Mouse (Mus musculus) CH12.LX (cell line): ENCODE measurements around the gene Chit1. TPM values are rescaled to one million over a fixed set of nuclear protein-coding genes. Genes with fewer than 3 reads are reported as not detected.

Experiments
- DNase-seq: peaks from one replicate; pipeline ENCODE4 v3.0.0-alpha.2; 2013; ENCODE audit errors: extremely low read depth
- H3K27ac ChIP-seq: 2 replicates; pipeline ENCODE4 v1.5.1; 2012; ENCODE audit warnings: low read depth, mild to moderate bottlenecking, control low read depth, moderate library complexity; ENCODE audit not compliant: insufficient read depth
- H3K27me3 ChIP-seq: replicated peaks from 2 replicates; pipeline ENCODE3; 2012; ENCODE audit warnings: inconsistent platforms
- H3K36me3 ChIP-seq, 2 experiments: replicated peaks in 1 of 2; 2 replicates each; pipeline versions ENCODE3 to v1.6.1; 2012; ENCODE audit warnings: inconsistent platforms in 1 of 2, low read length in 1 of 2, mild to moderate bottlenecking in 1 of 2, mixed read lengths in 1 of 2, moderate library complexity in 1 of 2; ENCODE audit not compliant: control insufficient read depth in 1 of 2, insufficient read depth in 1 of 2
- H3K4me1 ChIP-seq, 2 experiments: 2 replicates each; pipeline ENCODE4 v1.6.1; 2012; ENCODE audit warnings: inconsistent platforms in 1 of 2, moderate library complexity in 1 of 2; ENCODE audit not compliant: insufficient read depth in 2 of 2, control insufficient read depth in 1 of 2
- H3K4me2 ChIP-seq: 2 replicates; pipeline ENCODE4 v1.6.1; 2012; ENCODE audit warnings: low read depth, mild to moderate bottlenecking, control low read depth; ENCODE audit not compliant: poor library complexity, insufficient read depth, severe bottlenecking
- H3K4me3 ChIP-seq, 3 experiments: fragments of 150-350 bp in 1 of 3; sonication (generic) in 1 of 3; replicated peaks in 1 of 3; 2 replicates each; pipeline versions ENCODE3 to v1.5.1; 2011 to 2012; ENCODE audit warnings: low read depth in 2 of 3, low read length in 2 of 3, mild to moderate bottlenecking in 2 of 3, moderate library complexity in 2 of 3, control low read depth in 1 of 3, improper control_type of control experiment in 1 of 3, inconsistent platforms in 1 of 3, mixed read lengths in 1 of 3; ENCODE audit not compliant: poor library complexity in 1 of 3
- H3K79me2 ChIP-seq: replicated peaks from 2 replicates; pipeline ENCODE4 v1.6.1; 2012; ENCODE audit warnings: mild to moderate bottlenecking, moderate library complexity; ENCODE audit not compliant: control insufficient read depth, poor library complexity, insufficient read depth, severe bottlenecking; ENCODE audit errors: extremely low read depth
- H3K9ac ChIP-seq: 2 replicates; pipeline ENCODE4 v1.6.1; 2012; ENCODE audit warnings: low read depth, mild to moderate bottlenecking, control low read depth, moderate library complexity; ENCODE audit not compliant: insufficient read depth
- H3K9me3 ChIP-seq: replicated peaks from 2 replicates; pipeline ENCODE3; 2012; ENCODE audit warnings: low read length, inconsistent platforms, mixed read lengths
- CHD1 ChIP-seq: IDR thresholded peaks from 2 replicates; pipeline ENCODE4 v1.6.1; 2012; ENCODE audit warnings: low read depth, low read length, improper control_type of control experiment, inconsistent platforms
- ELF1 ChIP-seq: IDR thresholded peaks from 2 replicates; pipeline ENCODE4 v1.6.1; 2014; ENCODE audit warnings: low read depth, mild to moderate bottlenecking, inconsistent platforms, low read length, improper control_type of control experiment
- ETS1 ChIP-seq: conservative IDR thresholded peaks from 2 replicates; pipeline ENCODE4 v1.6.1; 2012; ENCODE audit warnings: low read depth, mild to moderate bottlenecking, inconsistent platforms, low read length, improper control_type of control experiment, moderate library complexity
- IRF4 ChIP-seq: IDR thresholded peaks from 2 replicates; pipeline ENCODE4 v1.6.1; 2014; ENCODE audit warnings: low read depth, mild to moderate bottlenecking, inconsistent platforms, low read length, improper control_type of control experiment
- JUN ChIP-seq: IDR thresholded peaks from 2 replicates; pipeline ENCODE4 v1.6.1; 2011; ENCODE audit warnings: low read depth, mild to moderate bottlenecking, low read length, improper control_type of control experiment, moderate library complexity; ENCODE audit not compliant: insufficient read depth
- MEF2A ChIP-seq: IDR thresholded peaks from 2 replicates; pipeline ENCODE4 v1.6.1; 2014; ENCODE audit warnings: low read depth, mild to moderate bottlenecking, inconsistent platforms, low read length, improper control_type of control experiment, borderline replicate concordance
- MXI1 ChIP-seq: IDR thresholded peaks from 2 replicates; pipeline ENCODE4 v1.6.1; 2011; ENCODE audit warnings: mild to moderate bottlenecking, low read depth, low read length, improper control_type of control experiment
- MYC ChIP-seq: IDR thresholded peaks from 2 replicates; pipeline ENCODE4 v1.6.1; 2011; ENCODE audit warnings: low read depth, mild to moderate bottlenecking, improper control_type of control experiment, low read length
- NELFE ChIP-seq: IDR thresholded peaks from 2 replicates; pipeline ENCODE4 v1.6.1; 2011; ENCODE audit warnings: low read depth, low read length, improper control_type of control experiment
- POLR2A ChIP-seq: IDR thresholded peaks from 2 replicates; pipeline ENCODE4 v1.6.1; 2011; ENCODE audit warnings: low read depth, mild to moderate bottlenecking, improper control_type of control experiment, low read length
- RCOR1 ChIP-seq: conservative IDR thresholded peaks from 2 replicates; pipeline ENCODE4 v1.6.1; 2012; ENCODE audit warnings: low read depth, mild to moderate bottlenecking, inconsistent platforms, low read length, improper control_type of control experiment
- SIN3A ChIP-seq: IDR thresholded peaks from 2 replicates; pipeline ENCODE4 v1.6.1; 2012; ENCODE audit warnings: low read length, improper control_type of control experiment, inconsistent platforms
- UBTF ChIP-seq: IDR thresholded peaks from 2 replicates; pipeline ENCODE4 v1.6.1; 2012; ENCODE audit warnings: low read depth, mild to moderate bottlenecking, inconsistent platforms, low read length, improper control_type of control experiment, moderate library complexity
- USF2 ChIP-seq: conservative IDR thresholded peaks from 2 replicates; pipeline ENCODE4 v1.6.1; 2011; ENCODE audit warnings: low read depth, low read length, improper control_type of control experiment
- dilution Hi-C: fragments of 300-500 bp; cut with MboI; formaldehyde crosslinking; loops from 2 replicates; pipeline ENCODE4 v1.14.3; 2020; ENCODE audit warnings: low sequenced_read_pairs; ENCODE audit not compliant: extremely low pct_unique_long_range_greater_than_20kb, extremely low pct_ligation_motif_present
- in situ Hi-C: fragments of 300-500 bp; cut with MboI; formaldehyde crosslinking; loops from 3 replicates; pipeline ENCODE4 v1.14.3; 2019; ENCODE audit warnings: low sequenced_read_pairs, low pct_ligation_motif_present, low pct_unique_long_range_greater_than_20kb, mixed read lengths
- polyA plus RNA-seq: library from polyadenylated mRNA; unstranded; fragments of >175 nt; gene quantifications from 2 replicates; pipeline ENCODE4 v1.2.1, GENCODE M21; 2012; ENCODE audit warnings: low read depth; ENCODE audit not compliant: insufficient read length
- total RNA-seq, 2 experiments: library from RNA; depleted of rRNA; stranded (reverse); fragments of 300-350 nt in 1 of 2; fragments of >200 nt in 1 of 2; gene quantifications; 2 replicates each; pipeline ENCODE4 v1.2.3; 2012 to 2014

Chit1 gene
- total and polyA plus RNA-seq, 3 experiments, result 0.25 to 0.47 (median 0.36) TPM

GRCm38 (mm10) chr1:134168567-134168966, 57.5 kb downstream of the Chit1 start:
- dilution Hi-C loops, result no loop called here

GRCm38 (mm10) chr1:134168985-134169697, 58.1 kb downstream of the Chit1 start:
- Histone ChIP-seq H3K4me2 (no peak overlapping the region), H3K79me2 (no peaks in the 10 kb centered on the region), H3K9ac (no peak overlapping the region), H3K9me3 (peaks cover 10% of the 10 kb centered on the region), H3K27me3 (no peaks in the 10 kb centered on the region), H3K4me3 (no peak overlapping the region), H3K4me1 (0 out of 4 replicates have a peak, but pooled peaks cover 0 to 3% of the 10 kb centered on the region in 2 experiments), H3K36me3 (no peaks in the 10 kb centered on the region), H3K27ac (no peak overlapping the region)
- in situ Hi-C loops (no loop called here), dilution Hi-C loops (no loop called here)
- TF ChIP-seq CHD1 (no peak), ELF1 (no peak), RCOR1 (no peak), SIN3A (no peak), JUN (no peak), UBTF (no peak), NELFE (no peak)
- DNase-seq, result no peak

More at GRCm38 (mm10) chr1:134168567-134168966, 57.5 kb downstream of the Chit1 start:
- Histone ChIP-seq H3K4me1 (0 out of 4 replicates have a peak, but pooled peaks cover 0 to 3% of the 10 kb centered on the region in 2 experiments), H3K9ac (no peak overlapping the region), H3K79me2 (no peaks in the 10 kb centered on the region), H3K27ac (no peak overlapping the region), H3K9me3 (peaks cover 10% of the 10 kb centered on the region), H3K27me3 (no peaks in the 10 kb centered on the region), H3K4me2 (no peak overlapping the region), H3K4me3 (no peak overlapping the region), H3K36me3 (no peaks in the 10 kb centered on the region)
- TF ChIP-seq POLR2A, result no peak
- no peak for TF ChIP-seq MEF2A
- no peak for TF ChIP-seq IRF4
- no peak for TF ChIP-seq MXI1
- no peak for TF ChIP-seq MYC
- TF ChIP-seq USF2, result no peak
- TF ChIP-seq ETS1, result no peak
- TF ChIP-seq CHD1, result no peak
- in situ Hi-C loops, result no loop called here
- DNase-seq, result no peak
